Mouse (Mus musculus) embryonic facial prominence, embryonic 12.5 days (tissue): ENCODE measurements around the gene Mtch2. TPM values are rescaled to one million over a fixed set of nuclear protein-coding genes. Genes with fewer than 3 reads are reported as not detected.
"Not testable (repeated sequence)": the region's sequence is repeated elsewhere in the genome, so short reads cannot be mapped to it uniquely, and the experiment has no call there.

Source experiments
- ATAC-seq: fragments of 200-750 bp; cut with Nextera tagmentation; 2 replicates; pipeline ENCODE4 v1.8.0; 2017; ENCODE audit not compliant: insufficient number of reproducible peaks, insufficient read depth, low FRiP score, low TSS enrichment
- H3K27ac ChIP-seq: fragments of 300-500 bp; sonication (generic); 2 replicates; pipeline ENCODE4 v1.5.1; 2016; ENCODE audit warnings: mild to moderate bottlenecking
- H3K27me3 ChIP-seq: fragments of 300-500 bp; sonication (generic); 2 replicates; pipeline ENCODE4 v1.6.1; 2016; ENCODE audit warnings: mild to moderate bottlenecking, moderate library complexity
- H3K36me3 ChIP-seq: fragments of 300-500 bp; sonication (generic); 2 replicates; pipeline ENCODE4 v1.6.1; 2016; ENCODE audit warnings: mild to moderate bottlenecking
- H3K4me1 ChIP-seq: fragments of 300-500 bp; sonication (generic); 2 replicates; pipeline ENCODE4 v1.6.1; 2016
- H3K4me2 ChIP-seq: fragments of 300-500 bp; sonication (generic); replicated peaks from 2 replicates; pipeline ENCODE4 v1.6.1; 2016; ENCODE audit warnings: mild to moderate bottlenecking, moderate library complexity
- H3K4me3 ChIP-seq: fragments of 300-500 bp; sonication (generic); 2 replicates; pipeline ENCODE4 v1.5.1; 2016; ENCODE audit warnings: mild to moderate bottlenecking
- H3K9ac ChIP-seq: fragments of 300-500 bp; sonication (generic); 2 replicates; pipeline ENCODE4 v1.6.1; 2016; ENCODE audit warnings: mild to moderate bottlenecking, moderate library complexity
- H3K9me3 ChIP-seq: fragments of 300-500 bp; sonication (generic); 2 replicates; pipeline ENCODE4 v1.6.1; 2016; ENCODE audit warnings: mild to moderate bottlenecking, moderate library complexity
- WGBS: fragments of 180-500 bp; shearing (Covaris S2); methylation state at CpG from one replicate; pipeline ENCODE4 v1.1.7; 2016; 5-methylcytosine and 5-hydroxymethylcytosine counted together
- polyA plus RNA-seq: library from polyadenylated mRNA; unstranded; fragments of >200 nt; fragmentation: Nextera tagmentation; extraction: Ambion mirVana; gene quantifications from 2 replicates; pipeline ENCODE4 v1.2.1, GENCODE M21; 2016

Mtch2 gene
- 191 and 198 TPM in 2 replicates for polyA plus RNA-seq

DNA sequence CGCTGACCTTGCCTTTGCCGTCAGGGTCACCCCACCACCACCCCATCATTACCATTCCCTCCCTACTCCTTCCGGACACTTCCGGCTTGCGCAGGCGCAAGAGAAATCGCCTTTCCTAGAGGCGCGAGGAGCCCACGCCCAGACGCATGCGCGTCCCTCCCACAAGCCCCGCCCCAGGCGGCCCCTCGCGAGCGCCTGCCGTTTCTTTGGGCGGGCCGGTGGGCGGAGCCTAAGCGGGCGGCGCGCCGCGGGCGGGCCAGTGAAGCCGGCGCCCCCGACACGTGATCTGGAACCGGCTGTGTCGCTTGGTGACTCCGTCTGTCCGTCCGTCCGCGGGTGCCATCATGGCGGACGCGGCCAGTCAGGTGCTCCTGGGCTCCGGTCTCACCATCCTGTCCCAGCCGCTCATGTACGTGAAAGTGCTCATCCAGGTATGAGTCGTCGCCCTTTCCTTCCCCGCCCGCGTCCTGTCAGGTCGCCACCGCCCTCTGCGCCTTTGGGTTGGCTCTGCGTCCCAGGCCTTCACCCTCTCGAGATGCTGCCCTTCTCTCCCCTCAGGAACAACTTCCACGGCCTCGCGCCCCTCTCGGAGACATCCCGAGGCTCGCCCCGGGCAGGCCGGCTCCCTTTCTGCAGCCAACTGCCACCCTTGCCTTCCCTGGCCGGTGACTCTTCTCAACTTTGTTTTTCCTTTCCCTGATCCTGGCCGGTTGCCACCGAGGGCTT, at the start of gene Mtch2:
TSS of gene Mtch2 (plus strand) at position 201 of the 726 bp plus-strand sequence.
- ATAC-seq = peak; percentile 96
- Histone ChIP-seq H3K4me3 (peak within 1 kb of the TSS; percentile 80), H3K9ac (peak within 1 kb of the TSS; percentile 84), H3K4me2 (peak within 1 kb of the TSS; percentile 61), H3K4me1 (0 out of 2 replicates have a peak, but pooled peaks cover 4% of the 10 kb centered on the region), H3K9me3 (no peaks in the 10 kb centered on the region), H3K27me3 (no peaks in the 10 kb centered on the region), H3K27ac (peak within 1 kb of the TSS; percentile 81), H3K36me3 (peaks cover 21% of the 10 kb centered on the region)
- WGBS = under 1% methylated on average over 67 of the region's 67 CpGs

DNA sequence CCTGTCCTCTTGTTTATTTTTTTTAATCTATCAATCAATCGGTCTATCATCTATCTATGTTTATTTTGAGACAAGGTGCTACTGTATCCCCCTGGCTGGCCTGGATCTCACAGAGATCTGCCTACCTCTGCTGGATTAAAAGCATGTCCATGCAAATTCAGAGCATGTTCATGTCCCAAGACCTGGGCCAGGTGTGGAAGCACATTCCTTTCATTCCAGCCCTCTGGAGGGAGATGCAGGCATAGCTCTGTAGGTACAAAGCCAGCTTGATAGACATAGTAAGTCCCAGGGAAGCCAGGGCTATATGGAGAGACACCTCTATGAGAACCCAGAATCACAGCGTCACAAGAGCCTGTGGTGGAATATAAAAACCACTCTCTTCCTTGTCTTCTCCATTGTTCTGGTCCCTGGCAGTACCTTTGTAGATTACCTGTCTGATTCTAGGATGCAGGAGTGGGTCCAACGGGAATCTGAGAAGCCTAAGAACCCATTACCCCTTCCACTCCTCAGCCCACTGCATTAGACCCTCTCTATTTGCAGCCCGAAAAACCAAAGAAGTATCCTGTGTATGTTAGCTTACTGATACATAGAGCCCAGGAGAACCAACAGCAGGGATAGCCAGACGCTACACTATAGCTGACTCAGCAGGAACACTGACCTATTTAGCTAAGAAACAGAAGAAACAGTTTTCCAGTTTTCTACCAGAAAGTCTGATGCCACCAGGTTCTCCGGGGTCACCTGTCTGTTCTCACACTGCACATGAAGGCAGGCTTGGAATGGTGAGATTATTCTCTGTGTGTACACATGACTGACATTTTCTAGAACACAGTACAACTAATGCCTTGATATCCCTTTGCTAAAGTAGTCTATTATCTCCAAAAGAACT, 38.5 kb upstream of the Mtch2 start:
- Histone ChIP-seq H3K9me3 (no peaks in the 10 kb centered on the region), H3K9ac (no peak overlapping the region), H3K27ac (no peak overlapping the region), H3K36me3 (no peaks in the 10 kb centered on the region), H3K4me2 (no peak overlapping the region), H3K4me1 (no peaks in the 10 kb centered on the region), H3K27me3 (no peaks in the 10 kb centered on the region), H3K4me3 (no peak overlapping the region)
- ATAC-seq = 0 out of 2 replicates have a peak, but pooled peaks have one; percentile 35
- 81% methylated on average over 6 of the region's 6 CpGs for WGBS

DNA sequence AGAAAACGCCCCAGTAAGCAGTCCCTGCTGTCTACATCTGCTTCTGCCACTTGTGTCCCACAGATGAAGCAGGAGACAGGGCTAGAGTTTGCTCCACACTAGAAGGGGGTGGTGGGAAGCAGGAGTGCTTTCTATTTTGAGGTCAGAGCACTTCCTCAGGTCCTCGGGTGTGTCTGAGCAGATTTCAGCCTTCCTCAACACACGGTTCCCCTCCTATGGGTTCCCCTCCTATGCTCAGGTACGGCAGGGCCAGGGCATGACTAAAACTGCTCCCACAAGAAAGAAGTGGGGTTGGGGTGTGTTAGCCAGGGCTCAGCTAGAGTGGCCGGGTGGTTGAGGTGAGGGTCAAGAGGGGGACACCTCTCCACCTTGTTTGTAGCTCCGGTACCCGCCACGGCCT, 36.2 kb upstream of the Mtch2 start:
- H3K4me1 ChIP-seq = no peaks in the 10 kb centered on the region
- H3K4me3 ChIP-seq = no peak overlapping the region
- WGBS = 86% methylated on average over 8 of the region's 8 CpGs
- no peak overlapping the region for H3K9ac ChIP-seq
- no peaks in the 10 kb centered on the region for H3K36me3 ChIP-seq
- H3K4me2 ChIP-seq = no peak overlapping the region
- H3K27me3 ChIP-seq = no peaks in the 10 kb centered on the region
- no peak for ATAC-seq
- H3K9me3 ChIP-seq = no peaks in the 10 kb centered on the region
- H3K27ac ChIP-seq = no peak overlapping the region

DNA sequence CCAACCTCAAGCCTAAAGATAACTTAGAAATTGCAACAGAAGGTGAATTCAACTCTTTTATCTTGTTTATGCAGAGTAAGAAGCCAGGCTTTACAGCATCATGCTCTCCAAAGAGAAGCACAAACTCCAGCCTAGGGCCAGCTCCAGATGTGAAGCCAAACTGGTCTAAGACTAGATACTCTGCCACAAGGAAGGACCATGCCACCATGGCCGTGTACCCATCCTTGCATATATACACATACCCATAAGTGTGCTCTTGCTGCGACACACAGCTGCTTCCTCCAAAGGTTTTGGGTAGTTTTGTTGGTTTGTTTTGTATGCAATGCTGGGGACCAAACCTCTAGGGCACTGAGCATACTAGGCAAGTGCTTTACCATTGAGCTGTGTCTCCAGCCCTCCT, 31.7 kb upstream of the Mtch2 start:
- Histone ChIP-seq H3K36me3 (no peaks in the 10 kb centered on the region), H3K27ac (no peak overlapping the region), H3K9me3 (no peaks in the 10 kb centered on the region), H3K4me2 (no peak overlapping the region), H3K4me1 (no peaks in the 10 kb centered on the region), H3K4me3 (no peak overlapping the region), H3K27me3 (no peaks in the 10 kb centered on the region), H3K9ac (no peak overlapping the region)
- 86% methylated on average over 2 of the region's 2 CpGs for WGBS
- ATAC-seq = no peak

DNA sequence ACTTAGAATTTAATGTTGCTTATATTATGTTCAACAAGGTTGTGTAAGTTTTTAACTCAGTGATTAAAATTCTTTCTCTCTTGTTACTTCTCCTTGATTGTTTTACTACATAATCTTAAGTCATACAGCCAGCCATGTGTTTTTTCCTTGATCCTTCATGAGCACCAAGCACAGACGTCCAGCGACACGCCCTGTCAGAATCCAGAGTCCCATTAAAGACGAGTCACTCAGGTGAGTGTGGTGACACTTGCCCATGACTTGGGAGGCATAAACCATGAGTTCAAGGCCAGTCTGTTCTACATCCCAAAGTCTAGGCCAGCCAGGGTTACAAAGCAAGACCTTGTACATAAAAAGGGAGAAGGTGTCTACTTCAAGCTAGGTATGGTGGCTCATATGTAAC, 30.8 kb upstream of the Mtch2 start:
- Histone ChIP-seq H3K27me3 (no peaks in the 10 kb centered on the region), H3K27ac (no peak overlapping the region), H3K4me1 (no peaks in the 10 kb centered on the region), H3K4me2 (no peak overlapping the region), H3K4me3 (no peak overlapping the region), H3K9me3 (no peaks in the 10 kb centered on the region), H3K36me3 (no peaks in the 10 kb centered on the region), H3K9ac (no peak overlapping the region)
- ATAC-seq = no peak
- 86% methylated on average over 4 of the region's 4 CpGs for WGBS

DNA sequence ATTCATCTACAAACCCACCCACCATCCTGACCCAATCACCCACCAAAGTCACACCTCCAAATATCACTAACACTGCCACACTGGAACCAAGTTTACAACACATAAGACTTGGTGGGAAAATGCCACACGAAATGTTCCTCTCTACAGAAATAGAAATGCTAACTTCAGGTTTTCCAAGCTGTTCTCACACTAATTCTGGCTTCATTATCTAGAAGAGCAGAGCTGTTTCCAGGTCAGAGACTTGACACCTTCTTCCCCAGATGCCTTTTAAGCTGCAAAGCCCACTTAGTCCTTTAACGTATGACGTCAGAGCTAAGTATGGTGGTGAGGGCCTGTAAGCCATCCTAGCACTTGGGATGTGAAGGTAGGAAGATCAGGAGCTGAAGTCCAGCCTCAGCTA, 28.2 kb upstream of the Mtch2 start:
- Histone ChIP-seq H3K4me2 (no peak overlapping the region), H3K36me3 (no peaks in the 10 kb centered on the region), H3K4me3 (no peak overlapping the region), H3K4me1 (no peaks in the 10 kb centered on the region), H3K27me3 (no peaks in the 10 kb centered on the region), H3K27ac (no peak overlapping the region), H3K9ac (no peak overlapping the region), H3K9me3 (no peaks in the 10 kb centered on the region)
- WGBS = 88% methylated on average over 3 of the region's 3 CpGs
- ATAC-seq = no peak

DNA sequence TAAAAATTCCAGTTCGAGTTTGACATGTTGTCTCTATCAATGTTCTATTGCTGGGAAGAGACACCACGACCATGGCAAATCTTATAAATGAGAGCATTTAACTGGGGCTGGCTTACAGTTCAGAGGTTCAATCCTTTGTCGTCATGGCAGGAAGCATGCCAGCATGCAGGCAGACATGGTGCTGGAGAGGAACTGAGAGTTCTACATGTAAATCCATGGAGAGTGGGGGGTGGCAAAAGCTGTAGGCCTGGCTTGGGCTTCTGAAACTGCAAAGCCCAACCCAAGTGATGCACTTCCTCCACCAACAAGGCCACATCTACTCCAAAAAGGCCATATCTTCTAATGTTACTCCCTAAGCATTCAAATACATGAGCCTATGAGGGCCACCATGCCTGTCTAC, 26.1 kb upstream of the Mtch2 start:
- ATAC-seq = no peak
- Histone ChIP-seq H3K4me1 (no peaks in the 10 kb centered on the region), H3K4me2 (no peak overlapping the region), H3K9me3 (no peaks in the 10 kb centered on the region), H3K27me3 (no peaks in the 10 kb centered on the region), H3K36me3 (no peaks in the 10 kb centered on the region), H3K4me3 (no peak overlapping the region), H3K27ac (no peak overlapping the region), H3K9ac (no peak overlapping the region)
- WGBS = 83% methylated on average over 3 of the region's 3 CpGs

DNA sequence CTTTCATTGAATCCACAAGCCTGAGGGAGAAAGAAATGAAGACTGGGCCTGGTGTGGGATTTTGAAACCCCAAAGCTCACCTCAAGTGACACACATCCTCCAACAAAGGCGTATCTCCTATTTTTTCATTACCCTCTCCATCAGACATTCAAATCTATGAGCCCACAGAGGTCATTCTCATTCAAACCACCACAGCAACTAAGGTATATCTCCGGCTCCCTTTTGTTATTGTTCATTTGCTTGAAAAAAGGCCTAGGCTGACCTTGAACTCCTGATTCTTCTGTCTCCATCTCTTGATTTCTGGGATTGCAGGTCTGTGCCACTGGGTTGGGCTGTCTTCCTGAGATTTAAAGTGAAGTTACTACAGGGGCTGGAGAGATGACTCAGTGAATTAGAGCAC, 24.0 kb upstream of the Mtch2 start:
- WGBS = 88% methylated on average over 2 of the region's 2 CpGs
- no peak for ATAC-seq

DNA sequence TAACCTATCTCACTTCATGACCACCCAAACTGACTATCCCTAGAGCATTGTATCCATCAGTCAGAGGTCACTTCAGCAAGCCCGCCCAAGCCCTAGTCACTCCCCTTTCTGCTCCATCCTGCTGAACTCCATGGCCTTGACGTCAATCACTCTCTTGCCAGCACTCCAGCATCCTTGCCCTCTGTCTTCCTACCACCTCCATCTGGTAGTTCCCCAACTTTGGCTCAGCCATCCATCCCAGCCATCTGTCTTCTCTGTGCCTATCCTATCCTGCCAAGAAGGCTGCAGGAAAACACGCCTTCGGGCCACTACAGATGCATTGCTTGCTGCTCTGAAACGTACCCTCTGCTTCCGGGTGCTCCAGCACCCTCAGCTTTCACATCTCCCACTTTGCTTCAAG, 23.2 kb upstream of the Mtch2 start:
- Histone ChIP-seq H3K27ac (no peak overlapping the region), H3K4me2 (no peak overlapping the region), H3K27me3 (no peaks in the 10 kb centered on the region), H3K9me3 (no peaks in the 10 kb centered on the region), H3K36me3 (no peaks in the 10 kb centered on the region), H3K4me1 (no peaks in the 10 kb centered on the region), H3K4me3 (no peak overlapping the region), H3K9ac (no peak overlapping the region)
- ATAC-seq = no peak
- WGBS = 78% methylated on average over 6 of the region's 6 CpGs

More for the DNA sequence above, 24.0 kb upstream of the Mtch2 start:
- no peaks in the 10 kb centered on the region for H3K4me1 ChIP-seq
- H3K4me3 ChIP-seq = no peak overlapping the region
- H3K4me2 ChIP-seq = no peak overlapping the region
- H3K27me3 ChIP-seq = no peaks in the 10 kb centered on the region
- no peaks in the 10 kb centered on the region for H3K36me3 ChIP-seq
- H3K9me3 ChIP-seq = no peaks in the 10 kb centered on the region
- no peak overlapping the region for H3K9ac ChIP-seq
- H3K27ac ChIP-seq = no peak overlapping the region

DNA sequence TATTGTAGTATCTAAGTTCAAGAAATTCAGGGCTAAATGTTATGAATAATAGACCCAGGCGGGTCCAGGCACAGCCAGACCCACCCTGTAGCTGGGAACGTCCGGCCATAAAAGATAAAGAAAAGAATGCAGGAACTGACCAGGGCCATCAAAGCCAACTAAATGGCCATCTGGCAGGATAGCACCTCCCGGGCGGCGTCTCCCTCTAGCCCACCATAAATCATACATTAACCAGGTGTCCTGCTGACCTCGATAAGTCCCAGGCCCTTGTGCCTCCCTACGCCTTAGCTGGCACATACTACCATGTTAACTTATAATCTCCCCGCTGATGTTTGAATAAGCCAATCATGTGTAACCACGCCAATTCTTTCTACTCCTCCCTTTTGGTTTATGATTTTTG, 22.4 kb upstream of the Mtch2 start:
- H3K9me3 ChIP-seq, H3K4me3 ChIP-seq, ATAC-seq, H3K9ac ChIP-seq, H3K36me3 ChIP-seq, H3K4me2 ChIP-seq, H3K27me3 ChIP-seq, H3K4me1 ChIP-seq, H3K27ac ChIP-seq: not testable (repeated sequence)
- 86% methylated on average over 10 of the region's 10 CpGs for WGBS

DNA sequence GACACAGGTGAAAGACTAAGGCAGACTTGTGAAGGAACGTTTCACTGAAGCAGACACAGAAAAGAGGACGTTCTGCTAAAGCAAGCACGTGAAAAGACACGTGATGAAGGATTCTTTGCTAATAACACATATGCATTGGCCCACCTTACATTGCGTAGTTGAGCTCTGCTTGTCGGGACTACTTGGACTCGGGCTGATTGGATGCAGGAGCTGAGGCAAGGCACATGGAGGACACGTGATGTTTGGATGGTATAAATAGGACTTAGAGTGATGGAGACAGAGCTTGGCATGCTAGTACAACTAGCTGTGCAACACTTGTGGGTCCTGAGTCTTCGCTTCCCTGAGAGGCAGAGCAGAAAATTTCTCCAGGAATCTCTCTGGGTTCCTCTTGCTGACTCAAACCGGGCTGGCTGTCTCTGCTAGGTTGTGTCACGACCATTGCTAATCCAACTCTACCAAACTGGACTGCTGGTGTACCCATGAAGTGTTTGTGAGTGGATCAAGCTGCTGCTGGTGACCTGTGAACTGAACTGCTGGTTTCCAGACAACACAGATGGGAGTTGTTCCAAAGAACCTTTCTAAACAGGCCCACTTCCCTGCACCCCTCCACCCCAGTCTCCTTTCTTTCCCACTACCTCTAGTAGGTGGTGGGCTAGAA, 21.3 kb upstream of the Mtch2 start:
- Histone ChIP-seq H3K27me3 (no peaks in the 10 kb centered on the region), H3K27ac (no peak overlapping the region), H3K4me3 (no peak overlapping the region), H3K9ac (no peak overlapping the region), H3K36me3 (no peaks in the 10 kb centered on the region), H3K9me3 (no peaks in the 10 kb centered on the region), H3K4me1 (no peaks in the 10 kb centered on the region), H3K4me2 (no peak overlapping the region)
- no peak for ATAC-seq
- WGBS = 82% methylated on average over 11 of the region's 11 CpGs
